Mouse (Mus musculus): Measurements from ENCODE around the gene Omt2b.
"Not testable (repeated sequence)": the region's sequence is repeated elsewhere in the genome, so short reads cannot be mapped to it uniquely, and the experiment has no call there.

DNA sequence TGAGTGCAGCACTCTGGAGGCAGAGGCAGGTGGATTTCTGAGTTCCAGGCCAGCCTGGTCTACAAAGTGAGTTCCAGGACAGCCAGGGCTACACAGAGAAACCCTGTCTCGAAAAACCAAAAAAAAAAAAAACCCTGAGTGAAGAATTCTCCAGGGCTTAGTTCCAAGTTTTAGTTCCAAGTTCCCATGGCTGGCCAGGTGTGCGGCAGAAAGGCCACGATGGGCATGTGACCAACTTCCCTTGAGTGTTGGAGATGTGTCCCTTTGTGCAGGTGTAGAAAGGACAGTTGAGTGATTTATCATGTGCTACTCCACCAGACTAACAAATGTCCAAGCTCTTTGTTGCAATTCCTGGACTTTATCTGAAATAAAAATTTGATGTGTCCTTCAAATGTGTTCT lies 21.8 kb downstream of the Omt2b start:
- not testable (repeated sequence) for TF ChIP-seq CTCF, EP300 (IDR thresholded peaks at IDR 0.05; ENCODE audit: low read depth)
